Mouse (Mus musculus) adrenal gland, postnatal 4 days (tissue): ENCODE measurements around the gene Pramef20. TPM values are rescaled to one million over a fixed set of nuclear protein-coding genes. Genes with fewer than 3 reads are reported as not detected.
"Not testable (repeated sequence)": the region's sequence is repeated elsewhere in the genome, so short reads cannot be mapped to it uniquely, and the experiment has no call there.

Experiments used
- DNase-seq, 2 experiments: peaks; one replicate each; pipeline ENCODE4 v3.0.0; 2021 to 2022; ENCODE audit warnings: low spot score in 2 of 2, mixed read lengths in 2 of 2
- long read RNA-seq, 2 experiments: library from polyadenylated mRNA; stranded (forward); transcript quantifications; one replicate each; pipeline ENCODE4 v2.0.0; 2021
- total RNA-seq, 2 experiments: library from RNA; stranded (reverse); gene quantifications; 2 replicates each; pipeline ENCODE4 v1.2.3; 2021

Gene Pramef20
- not detected for total RNA-seq
- long read RNA-seq, experiment 1 = 0 reads
- long read RNA-seq, experiment 2 = 0 reads

GRCm38 (mm10) chr4:144377911-144378310, at the start of gene Pramef20:
Gene Pramef20 (minus strand): TSS chr4:144377933.
- no peak for DNase-seq

GRCm38 (mm10) chr4:144424590-144424989, 46.9 kb upstream of the Pramef20 start:
- DNase-seq = no peak

- no peak for DNase-seq
Measured at GRCm38 (mm10) chr4:144420644-144421043, 42.9 kb upstream of the Pramef20 start.

GRCm38 (mm10) chr4:144408290-144408689, 30.6 kb upstream of the Pramef20 start, which contains the start of gene Pramef12:
Gene Pramef12 (minus strand): TSS chr4:144408464.
- DNase-seq = no peak

- no peak for DNase-seq
Measured at GRCm38 (mm10) chr4:144406261-144406660, 28.5 kb upstream of the Pramef20 start.

GRCm38 (mm10) chr4:144404456-144405086, 26.8 kb upstream of the Pramef20 start:
- DNase-seq = no peak

GRCm38 (mm10) chr4:144402712-144403111, 25.0 kb upstream of the Pramef20 start:
- DNase-seq = no peak

- no peak for DNase-seq
Measured at GRCm38 (mm10) chr4:144396316-144396715, 18.6 kb upstream of the Pramef20 start.

GRCm38 (mm10) chr4:144357642-144358041, 20.1 kb downstream of the Pramef20 start, which contains the start of gene Gm13119:
Gene Gm13119 (plus strand): TSS chr4:144357942.
- DNase-seq = not testable (repeated sequence)

GRCm38 (mm10) chr4:144335856-144336255, 41.9 kb downstream of the Pramef20 start:
- DNase-seq = not testable (repeated sequence)

- DNase-seq = not testable (repeated sequence)
Measured at GRCm38 (mm10) chr4:144329949-144330348, 47.8 kb downstream of the Pramef20 start, which contains the start of gene Gm13128. Gene Gm13128 (plus strand): TSS chr4:144330249.

Other genes with a start within 250 kb of the Pramef20 start
- not detected for gene Oog3, start 215.3 kb downstream of the Pramef20 start, total RNA-seq
- not detected for gene Oog2, start 187.2 kb downstream of the Pramef20 start, total RNA-seq
- not detected for gene C87977, start 164.6 kb downstream of the Pramef20 start, total RNA-seq
- gene Pramel5, start 97.4 kb downstream of the Pramef20 start, total RNA-seq = not detected
- gene Gm13128, start 47.7 kb downstream of the Pramef20 start, total RNA-seq = not detected
- not detected for gene Gm13119, start 20.0 kb downstream of the Pramef20 start, total RNA-seq
- gene Pramef12, start 30.5 kb upstream of the Pramef20 start, total RNA-seq = under 1 TPM in 1 of 2 experiments, not detected in 1; 0.34 TPM
- gene 1700012P22Rik, start 60.8 kb upstream of the Pramef20 start, total RNA-seq = not detected
- gene Gm9944, start 75.4 kb upstream of the Pramef20 start, total RNA-seq = not detected
- gene Aadacl3, start 85.8 kb upstream of the Pramef20 start, total RNA-seq = not detected
- not detected for gene 9430007A20Rik, start 141.9 kb upstream of the Pramef20 start, total RNA-seq
- gene Gm13124, start 187.2 kb upstream of the Pramef20 start, total RNA-seq = not detected
- gene Aadacl4, start 235.8 kb upstream of the Pramef20 start, total RNA-seq = not detected